Mouse (Mus musculus): ENCODE data around the gene Kcnt1. TPM values are rescaled to one million over a fixed set of nuclear protein-coding genes. Genes with fewer than 3 reads are reported as not detected.

The Kcnt1 gene
- polyA plus RNA-seq, 1 experiment: not detected

DNA sequence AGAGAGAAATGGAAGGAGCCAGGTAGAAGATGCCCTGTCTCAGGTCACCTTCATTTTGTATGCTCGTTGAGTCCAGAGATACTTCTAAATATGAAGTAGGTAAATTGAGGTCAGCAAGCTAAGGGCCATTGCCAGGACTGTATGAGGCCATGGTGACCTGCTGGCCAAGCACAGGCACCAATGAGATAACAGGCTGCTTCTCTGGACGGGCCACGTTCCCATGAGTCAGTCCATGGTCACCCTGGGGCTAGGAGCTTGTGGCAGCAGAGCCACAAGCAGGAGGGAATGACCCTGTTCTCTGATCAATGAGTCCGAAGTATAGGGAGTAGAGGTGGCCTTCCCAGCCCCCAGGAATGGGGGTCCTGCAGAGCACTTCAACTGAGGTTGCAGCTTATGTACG, 51.3 kb downstream of the Kcnt1 start:
- TF ChIP-seq GATA1 (IDR thresholded peaks at IDR 0.05; ENCODE audit: low read length): no peak

DNA sequence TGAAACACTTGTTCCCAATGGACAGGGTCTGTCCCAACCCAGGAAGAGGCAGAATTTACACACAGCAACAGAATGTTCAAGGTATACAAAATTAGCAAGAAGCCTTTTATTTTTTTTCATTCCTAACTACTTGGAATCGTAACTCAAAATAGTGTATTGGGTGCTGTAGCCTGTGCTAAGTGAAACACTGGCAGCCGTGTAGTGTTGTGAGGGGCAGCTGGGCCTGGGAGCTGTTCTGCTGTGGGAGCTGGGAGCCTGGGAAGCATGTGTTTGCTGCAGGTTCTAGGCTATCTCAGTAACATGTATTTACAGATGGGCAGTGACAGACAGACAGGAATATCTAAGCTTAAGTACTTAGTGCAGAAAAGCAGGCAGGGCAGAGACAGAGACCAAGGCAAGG, 54.9 kb downstream of the Kcnt1 start:
- TF ChIP-seq GATA1 (IDR thresholded peaks at IDR 0.05; ENCODE audit: low read length): no peak

DNA sequence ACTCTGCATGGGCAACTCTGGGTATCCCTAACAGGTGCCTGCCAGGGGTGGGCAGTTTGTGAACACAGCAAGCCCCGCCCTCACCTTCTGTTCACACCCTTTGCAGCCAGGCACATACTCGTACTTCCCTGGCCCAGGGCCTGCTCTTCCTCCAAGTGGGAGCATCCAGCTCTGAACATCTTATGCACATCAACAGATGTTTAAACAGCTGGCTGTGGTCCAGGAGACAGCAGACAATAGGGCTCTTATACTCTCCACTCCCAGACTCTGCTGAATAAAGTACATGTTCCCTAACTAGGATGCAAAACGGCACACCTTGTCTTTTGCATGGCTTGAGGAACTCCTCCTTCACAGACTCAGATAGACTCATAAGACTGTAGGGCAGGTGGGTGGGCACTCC, 56.4 kb downstream of the Kcnt1 start:
- no peak for TF ChIP-seq GATA1 (IDR thresholded peaks at IDR 0.05; ENCODE audit: low read length)

DNA sequence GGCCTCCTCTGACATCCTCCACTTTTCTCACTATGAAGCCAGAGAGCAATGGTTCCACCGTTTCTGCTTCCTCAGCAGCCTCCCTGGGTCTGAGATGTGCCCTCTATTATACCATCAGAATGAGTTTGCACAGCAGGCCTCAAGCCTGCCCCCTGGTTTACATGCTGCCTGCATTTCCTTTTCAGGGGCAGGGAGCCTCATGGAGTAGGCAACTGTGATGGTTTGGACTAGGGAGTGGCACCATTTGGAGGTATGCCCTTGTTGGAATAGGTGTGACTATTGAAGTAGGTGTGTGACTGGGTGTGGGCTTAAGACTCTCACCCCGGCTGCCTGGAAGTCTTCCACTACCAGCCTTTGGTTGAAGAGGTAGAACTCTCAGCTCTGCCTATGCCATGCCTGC, 60.3 kb downstream of the Kcnt1 start:
- no peak for TF ChIP-seq GATA1 (IDR thresholded peaks at IDR 0.05; ENCODE audit: low read length)

DNA sequence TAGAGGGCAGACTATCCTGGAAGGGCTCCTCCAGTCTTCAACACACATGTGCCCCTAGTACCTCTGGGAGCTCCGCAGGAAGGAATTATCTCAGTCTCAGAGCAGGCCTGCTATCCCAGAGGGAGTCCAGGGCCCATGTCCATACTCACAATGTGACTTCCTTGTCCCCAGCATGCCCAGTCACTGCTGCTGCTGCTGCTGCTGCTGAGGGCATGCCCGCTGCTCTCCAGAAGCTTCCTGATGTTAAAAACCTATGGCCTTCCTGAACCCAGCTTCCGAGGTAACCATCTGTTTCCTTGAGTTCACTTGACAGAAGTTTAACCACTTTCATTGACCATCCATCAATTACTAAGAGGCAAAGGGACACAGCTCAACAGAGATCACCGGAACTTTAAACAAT, 61.4 kb downstream of the Kcnt1 start:
- no peak for TF ChIP-seq GATA1 (IDR thresholded peaks at IDR 0.05; ENCODE audit: low read length)

DNA sequence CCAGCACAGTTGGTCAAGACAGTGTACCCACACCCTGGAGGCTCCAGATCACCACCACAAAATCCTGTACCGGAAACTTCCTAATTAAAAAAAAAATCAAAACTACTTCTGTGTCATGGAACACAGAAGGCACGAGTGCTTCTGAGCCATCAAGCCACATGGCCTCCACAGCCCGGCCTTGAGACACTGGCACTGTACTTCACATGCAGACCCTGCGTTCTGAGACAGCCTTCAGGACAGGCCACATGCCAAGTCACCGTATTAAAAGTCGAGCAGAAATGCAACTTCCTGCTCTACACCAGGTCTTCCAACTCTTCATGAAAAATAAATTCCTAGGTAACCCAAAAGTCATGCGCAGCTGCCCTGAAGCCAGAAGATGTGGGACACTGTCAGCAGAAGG, 64.3 kb downstream of the Kcnt1 start:
- TF ChIP-seq GATA1 (IDR thresholded peaks at IDR 0.05; ENCODE audit: low read length): no peak

DNA sequence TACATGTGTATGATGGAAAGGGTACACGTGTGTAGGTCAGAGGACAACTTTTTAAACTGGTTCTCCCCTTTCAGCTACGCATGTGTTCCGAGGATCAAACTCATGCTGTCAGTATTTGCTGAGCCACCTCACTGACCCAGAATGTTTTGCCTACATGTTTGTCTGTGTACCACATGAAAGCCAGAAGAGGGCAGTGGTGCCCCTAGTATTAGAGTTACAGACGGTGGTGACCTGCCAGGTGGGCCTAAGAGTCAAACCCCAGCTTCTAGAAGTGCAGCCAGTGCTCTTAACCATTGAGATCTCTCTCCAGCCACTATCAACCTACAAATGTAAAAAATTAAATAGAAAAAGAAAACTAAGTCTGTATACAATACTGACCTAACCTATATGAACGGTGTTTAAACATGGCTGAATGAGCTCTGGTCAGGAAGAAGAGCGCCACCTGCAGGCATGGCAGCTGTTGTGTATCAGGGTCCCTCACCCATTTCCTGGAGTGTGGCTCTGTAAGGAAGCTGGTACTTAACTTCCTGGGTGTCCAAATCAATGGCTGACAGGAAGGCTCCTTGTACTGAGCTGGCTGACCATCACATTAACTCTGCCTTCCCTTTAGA, 67.8 kb downstream of the Kcnt1 start:
- TF ChIP-seq GATA1 (IDR thresholded peaks at IDR 0.05; ENCODE audit: low read length): no peak

DNA sequence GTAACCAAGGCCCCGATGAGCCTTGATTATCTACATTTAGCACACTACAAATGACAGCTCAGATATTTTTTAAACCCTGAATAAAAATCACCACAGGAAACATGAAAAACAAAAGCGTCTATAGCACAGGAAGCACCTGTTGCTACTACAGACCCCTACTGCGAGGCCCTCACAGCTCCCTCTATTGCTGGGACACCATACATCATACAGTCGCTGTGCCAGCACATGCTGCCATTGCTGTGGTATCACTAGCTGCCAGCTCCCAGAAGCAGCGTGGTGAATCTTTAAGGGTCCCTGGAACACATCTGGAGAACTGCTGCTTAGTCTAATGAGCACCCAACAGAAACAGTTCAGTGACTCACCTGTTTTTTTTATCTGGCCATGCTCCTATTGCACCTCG, 77.0 kb downstream of the Kcnt1 start:
- TF ChIP-seq GATA1 (IDR thresholded peaks at IDR 0.05; ENCODE audit: low read length): no peak

DNA sequence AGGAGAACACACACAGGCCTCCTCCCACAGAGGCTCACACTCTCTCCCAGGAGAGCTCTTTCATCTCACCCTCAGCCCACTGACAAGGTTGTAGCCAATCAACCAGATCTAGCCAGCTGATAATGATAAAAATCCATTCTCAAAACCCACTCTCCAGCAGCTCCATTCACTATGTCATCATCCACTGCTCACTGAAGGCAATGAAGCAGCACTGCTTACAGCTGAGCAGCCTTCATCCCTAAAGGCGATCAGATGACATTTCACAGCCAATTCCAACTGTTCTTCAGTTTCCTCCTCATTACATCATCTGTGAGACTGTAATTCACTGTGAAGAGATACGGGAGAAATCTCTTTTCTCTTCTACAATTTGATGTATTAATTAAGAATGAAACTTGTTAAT, 80.3 kb downstream of the Kcnt1 start:
- TF ChIP-seq GATA1 (IDR thresholded peaks at IDR 0.05; ENCODE audit: low read length): no peak

DNA sequence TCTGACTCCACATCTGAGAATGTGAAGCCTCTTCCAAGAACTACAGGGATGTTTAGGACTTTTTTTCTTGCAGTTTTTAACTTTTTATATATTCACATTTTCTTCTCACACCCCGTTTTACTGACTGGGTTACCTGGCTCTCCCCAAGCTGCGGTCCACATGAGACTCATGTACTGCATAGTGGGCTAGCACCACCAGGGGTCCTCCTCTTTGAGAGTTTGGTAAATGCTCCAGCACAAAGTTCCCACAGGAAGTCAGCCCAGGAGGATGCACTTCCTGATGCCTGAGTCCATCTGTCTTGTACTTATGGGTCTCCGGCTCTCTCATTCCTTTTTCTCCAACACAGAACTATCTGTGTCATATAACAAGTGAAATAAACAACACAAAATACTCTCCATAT, 84.4 kb downstream of the Kcnt1 start:
- no peak for TF ChIP-seq GATA1 (IDR thresholded peaks at IDR 0.05; ENCODE audit: low read length)

DNA sequence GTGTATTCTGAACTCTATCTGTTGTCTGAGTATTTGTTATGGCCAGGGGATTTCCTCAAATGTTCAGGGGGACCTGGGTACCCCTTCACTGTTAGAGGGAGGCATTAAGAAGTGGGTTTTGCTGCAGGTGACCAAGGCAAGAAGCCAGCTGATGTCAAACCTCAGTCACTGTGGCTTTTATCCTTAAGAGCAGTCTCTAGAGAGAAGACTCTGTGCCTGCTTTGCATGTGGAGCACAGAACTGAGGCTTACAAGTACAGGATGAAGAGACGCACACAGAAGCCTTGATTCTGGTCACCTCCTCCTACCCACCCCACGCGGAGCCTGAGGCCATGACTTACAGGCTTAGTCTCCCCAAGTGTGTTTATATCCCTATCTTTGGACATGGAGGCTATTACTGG, 85.8 kb downstream of the Kcnt1 start:
- no peak for TF ChIP-seq GATA1 (IDR thresholded peaks at IDR 0.05; ENCODE audit: low read length)

Other genes starting within 250 kb of the Kcnt1 start
- not detected in 2 replicates for gene Ccdc183, start 246.1 kb upstream of the Kcnt1 start, polyA plus RNA-seq (2012)
- gene Tmem141, start 241.7 kb upstream of the Kcnt1 start, polyA plus RNA-seq (2012): not detected in 2 replicates
- gene Fcna, start 235.7 kb upstream of the Kcnt1 start, polyA plus RNA-seq (2012): not detected in 2 replicates
- not detected in 2 replicates for gene Lcn8, start 210.6 kb upstream of the Kcnt1 start, polyA plus RNA-seq (2012)
- gene Lcn5, start 205.8 kb upstream of the Kcnt1 start, polyA plus RNA-seq (2012): not detected in 2 replicates
- gene Lcn6, start 186.9 kb upstream of the Kcnt1 start, polyA plus RNA-seq (2012): not detected in 2 replicates
- gene Lcn10, start 181.0 kb upstream of the Kcnt1 start, polyA plus RNA-seq (2012): not detected in 2 replicates
- gene Obp2a, start 163.7 kb upstream of the Kcnt1 start, polyA plus RNA-seq (2012): not detected in 2 replicates
- gene Bmyc, start 157.0 kb upstream of the Kcnt1 start, polyA plus RNA-seq (2012): not detected in 2 replicates
- not detected in 2 replicates for gene Obp2b, start 126.7 kb upstream of the Kcnt1 start, polyA plus RNA-seq (2012)
- gene Lcn3, start 98.2 kb upstream of the Kcnt1 start, polyA plus RNA-seq (2012): not detected in 2 replicates
- gene Lcn11, start 86.7 kb upstream of the Kcnt1 start, polyA plus RNA-seq (2012): not detected in 2 replicates
- gene Gm13539, start 81.5 kb upstream of the Kcnt1 start, polyA plus RNA-seq (2012): not detected in 2 replicates
- gene Glt6d1, start 47.9 kb upstream of the Kcnt1 start, polyA plus RNA-seq (2012): not detected in 2 replicates
- gene Lcn9, start 40.6 kb upstream of the Kcnt1 start, polyA plus RNA-seq (2012): not detected in 2 replicates
- not detected in 2 replicates for gene Sohlh1, start 16.5 kb upstream of the Kcnt1 start, polyA plus RNA-seq (2012)
- 5.9 and 6.3 TPM in 2 replicates for gene Camsap1, start 119.5 kb downstream of the Kcnt1 start, polyA plus RNA-seq (2012)
- 116 and 161 TPM in 2 replicates for gene Ubac1, start 158.0 kb downstream of the Kcnt1 start, polyA plus RNA-seq (2012)

Measured in G1E-ER4 (cell line).